Mouse (Mus musculus) ES-Bruce4 (cell line): Measurements from ENCODE around the gene St13. TPM values are rescaled to one million over a fixed set of nuclear protein-coding genes. Genes with fewer than 3 reads are reported as not detected.

Experiments used
- H3K27ac ChIP-seq: 2 replicates; pipeline ENCODE4 v1.5.1; 2012; ENCODE audit warnings: low read length, inconsistent platforms; ENCODE audit not compliant: insufficient read depth
- H3K27me3 ChIP-seq: 2 replicates; pipeline ENCODE4 v1.6.1; 2012; ENCODE audit warnings: mild to moderate bottlenecking, low read length, inconsistent platforms; ENCODE audit not compliant: control insufficient read depth, poor library complexity, insufficient read depth, severe bottlenecking
- H3K36me3 ChIP-seq: 2 replicates; pipeline ENCODE4 v1.6.1; 2012; ENCODE audit warnings: inconsistent platforms, mild to moderate bottlenecking, low read length, moderate library complexity; ENCODE audit not compliant: control insufficient read depth, poor library complexity, insufficient read depth, severe bottlenecking
- H3K4me1 ChIP-seq: one replicate; pipeline ENCODE4 v1.8.1; 2011; ENCODE audit warnings: low read length; ENCODE audit not compliant: control insufficient read depth, insufficient read depth
- H3K4me3 ChIP-seq: 2 replicates; pipeline ENCODE4 v1.5.1; 2011; ENCODE audit warnings: low read depth, mild to moderate bottlenecking, low read length
- H3K9ac ChIP-seq: 2 replicates; pipeline ENCODE4 v1.6.1; 2012; ENCODE audit warnings: low read depth, mild to moderate bottlenecking, inconsistent platforms; ENCODE audit not compliant: poor library complexity, severe bottlenecking
- H3K9me3 ChIP-seq: replicated peaks from 2 replicates; pipeline ENCODE4 v1.6.1; 2012; ENCODE audit warnings: mild to moderate bottlenecking, low read length, inconsistent platforms; ENCODE audit not compliant: control insufficient read depth, poor library complexity, insufficient read depth, severe bottlenecking
- CTCF ChIP-seq: IDR thresholded peaks from one replicate; pipeline ENCODE4 v1.8.1; 2011; ENCODE audit warnings: low read depth, low read length
- EP300 ChIP-seq: IDR thresholded peaks from 2 replicates; pipeline ENCODE4 v1.6.1; 2011; ENCODE audit warnings: low read depth, low read length; ENCODE audit not compliant: insufficient read depth
- POLR2A ChIP-seq: IDR thresholded peaks from one replicate; pipeline ENCODE4 v1.8.1; 2011; ENCODE audit warnings: low read length; ENCODE audit not compliant: insufficient read depth
- polyA plus RNA-seq: library from polyadenylated mRNA; stranded (reverse); fragments of >200 nt; gene quantifications from 2 replicates; pipeline ENCODE4 v1.2.4, GENCODE M21; 2011; ENCODE audit warnings: low read depth; ENCODE audit not compliant: missing spikeins, insufficient read depth, insufficient read length

St13 gene
- polyA plus RNA-seq, 1 experiment: 796 TPM

DNA sequence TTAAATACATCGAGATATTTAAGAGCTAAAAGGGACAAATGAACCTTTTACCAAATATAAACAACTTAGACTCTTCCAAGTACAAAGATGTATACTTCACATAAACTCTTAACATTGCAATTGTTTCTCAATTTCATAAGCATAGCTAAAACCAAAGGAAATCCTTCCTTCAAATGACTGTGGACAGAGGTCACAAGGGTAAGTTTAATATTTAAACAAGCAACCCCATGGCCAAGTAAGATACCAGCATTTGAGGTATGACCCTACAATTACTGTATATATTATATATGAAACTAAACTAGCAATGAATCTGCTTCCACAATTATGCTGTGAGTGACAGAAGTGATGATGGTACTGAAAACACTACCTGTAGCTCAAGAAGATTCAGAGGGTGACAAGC, 35.6 kb downstream of the St13 start:
- no peaks in the 10 kb centered on the region for H3K9me3 ChIP-seq
- no peak overlapping the region for H3K9ac ChIP-seq
- no peaks in the 10 kb centered on the region for H3K4me1 ChIP-seq
- peaks cover 59% of the 10 kb centered on the region for H3K36me3 ChIP-seq
- H3K27me3 ChIP-seq: no peaks in the 10 kb centered on the region
- H3K4me3 ChIP-seq: no peak overlapping the region
- TF ChIP-seq CTCF (no peak), EP300 (no peak), POLR2A (no peak)
- no peak overlapping the region for H3K27ac ChIP-seq

DNA sequence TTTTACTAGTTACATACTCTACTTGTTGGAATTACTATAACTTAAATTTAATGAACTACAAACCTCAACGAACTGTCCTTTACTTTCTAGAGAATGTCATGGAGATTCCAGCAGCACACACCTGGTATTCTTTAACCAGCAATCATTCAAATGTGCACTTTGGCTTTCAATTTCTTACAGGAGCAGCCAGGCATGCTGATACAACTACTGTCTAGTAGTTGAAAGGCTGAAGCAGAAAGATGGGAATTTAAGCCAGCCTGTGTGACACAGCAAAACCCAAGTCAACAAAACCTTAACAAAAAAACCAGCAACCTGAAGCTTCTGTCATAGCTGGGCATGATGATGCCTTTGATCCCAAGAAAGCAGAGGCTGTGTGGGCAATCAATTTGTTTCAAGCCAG, 37.4 kb downstream of the St13 start:
- peak overlapping the region; percentile 48; the same call in 1 of the 2 replicates for H3K27ac ChIP-seq
- H3K27me3 ChIP-seq: no peaks in the 10 kb centered on the region
- peaks cover 46% of the 10 kb centered on the region for H3K36me3 ChIP-seq
- TF ChIP-seq EP300: no peak
- no peak for TF ChIP-seq POLR2A
- TF ChIP-seq CTCF: no peak
- H3K9me3 ChIP-seq: no peaks in the 10 kb centered on the region
- H3K4me1 ChIP-seq: no peaks in the 10 kb centered on the region
- H3K4me3 ChIP-seq: no peak overlapping the region
- no peak overlapping the region for H3K9ac ChIP-seq

DNA sequence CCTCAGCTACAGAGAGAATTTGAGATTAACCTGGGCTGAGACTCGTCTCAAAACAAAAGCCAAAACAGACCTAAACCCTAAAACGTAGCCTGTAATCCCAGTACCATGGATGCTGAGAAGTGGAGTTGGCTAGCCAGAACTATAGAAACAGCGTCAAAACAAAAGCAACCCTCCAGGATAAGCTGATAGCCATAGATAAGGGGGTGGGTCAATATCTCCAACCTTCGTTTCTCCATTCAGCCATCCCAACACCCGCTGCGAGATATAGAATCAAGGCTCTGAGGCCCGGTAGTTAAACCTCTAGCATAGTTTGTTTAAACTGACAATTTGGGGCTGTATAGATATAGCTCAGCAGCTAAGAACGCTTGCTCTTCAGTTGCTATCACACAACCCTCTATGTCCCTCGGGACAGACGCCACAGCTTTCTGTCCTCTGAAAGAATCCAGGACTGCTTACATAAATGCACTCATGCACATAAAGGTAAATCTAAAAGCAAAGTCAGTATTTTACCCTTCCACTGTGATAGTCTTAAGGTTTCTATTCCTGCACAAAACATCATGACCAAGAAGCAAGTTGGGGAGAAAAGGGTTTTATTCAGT, 38.4 kb downstream of the St13 start:
- H3K36me3 ChIP-seq: peaks cover 36% of the 10 kb centered on the region
- peak overlapping the region; percentile 22 for H3K27ac ChIP-seq
- no peak overlapping the region for H3K4me3 ChIP-seq
- peak overlapping the region; percentile 42; the same call in 1 of the 2 replicates for H3K9ac ChIP-seq
- TF ChIP-seq CTCF: no peak
- TF ChIP-seq EP300: no peak
- TF ChIP-seq POLR2A: no peak
- no peaks in the 10 kb centered on the region for H3K9me3 ChIP-seq
- no peaks in the 10 kb centered on the region for H3K4me1 ChIP-seq
- no peaks in the 10 kb centered on the region for H3K27me3 ChIP-seq

DNA sequence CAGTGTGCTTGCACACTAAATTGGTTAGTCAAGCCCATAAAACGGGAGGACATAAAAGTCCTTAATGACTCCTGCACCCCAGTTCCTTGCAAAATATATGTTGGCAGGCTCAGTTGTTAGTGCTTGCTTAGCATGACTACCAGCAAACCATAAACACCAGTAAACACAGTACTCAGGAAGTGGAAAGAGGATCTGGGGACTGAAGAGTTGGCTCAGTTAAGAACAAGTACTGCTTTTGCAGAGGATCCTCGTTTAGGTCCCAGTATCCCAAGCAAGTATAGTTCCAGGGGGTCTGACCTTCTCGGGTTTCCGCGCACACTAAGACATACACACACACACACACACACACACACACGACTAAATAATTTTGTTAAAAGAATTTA, 38.9 kb downstream of the St13 start:
- no peaks in the 10 kb centered on the region for H3K4me1 ChIP-seq
- no peak overlapping the region for H3K4me3 ChIP-seq
- H3K27ac ChIP-seq: peak overlapping the region; percentile 22
- H3K36me3 ChIP-seq: peaks cover 32% of the 10 kb centered on the region
- TF ChIP-seq CTCF: no peak
- TF ChIP-seq POLR2A: no peak
- TF ChIP-seq EP300: no peak
- no peaks in the 10 kb centered on the region for H3K9me3 ChIP-seq
- no peaks in the 10 kb centered on the region for H3K27me3 ChIP-seq
- peak overlapping the region; percentile 42; the same call in 1 of the 2 replicates for H3K9ac ChIP-seq

DNA sequence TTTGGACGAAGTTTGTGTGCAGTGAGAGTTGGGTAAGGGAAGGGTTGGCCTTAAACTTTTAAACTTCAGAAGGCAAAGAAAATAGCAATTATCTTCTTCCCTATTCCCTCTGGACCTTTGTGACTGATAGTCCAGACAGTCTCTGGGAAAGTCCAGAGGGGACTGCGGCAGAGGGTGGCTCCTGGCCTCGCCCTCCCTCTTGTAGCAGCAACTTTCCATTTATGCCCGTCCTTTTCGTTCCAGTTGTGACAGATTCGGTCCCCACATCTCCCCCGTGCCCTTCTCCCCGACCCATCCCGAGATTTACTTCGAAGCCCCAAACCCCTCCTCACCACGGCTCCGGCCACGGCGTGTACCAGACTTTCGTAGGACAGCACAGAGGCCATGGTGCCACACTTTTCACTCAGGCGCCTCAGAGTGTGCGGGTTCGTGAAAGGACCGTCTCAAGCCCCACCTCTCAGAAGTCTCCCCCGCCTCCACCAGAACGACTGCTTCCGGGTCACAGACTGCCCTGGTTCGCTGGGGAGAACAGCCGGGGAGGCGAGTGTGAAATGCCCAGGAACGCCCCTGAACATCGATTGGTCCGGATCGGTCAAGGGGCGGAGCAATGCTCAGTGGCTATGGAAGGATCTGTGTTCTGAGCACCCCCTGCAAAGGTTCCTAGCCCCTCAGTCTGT, 39.4 kb downstream of the St13 start, which contains the start of gene Slc25a17:
Slc25a17 (minus strand) TSS at position 468 of the 677 bp plus-strand sequence.
- Histone ChIP-seq H3K4me3 (peak within 1 kb of the TSS; percentile 98), H3K27me3 (no peaks in the 10 kb centered on the region), H3K27ac (peak within 1 kb of the TSS; percentile 28), H3K9me3 (no peaks in the 10 kb centered on the region), H3K4me1 (no peaks in the 10 kb centered on the region), H3K9ac (peak within 1 kb of the TSS; percentile 69), H3K36me3 (peaks cover 27% of the 10 kb centered on the region)
- peak; percentile 36 for TF ChIP-seq POLR2A
- no peak for TF ChIP-seq CTCF

DNA sequence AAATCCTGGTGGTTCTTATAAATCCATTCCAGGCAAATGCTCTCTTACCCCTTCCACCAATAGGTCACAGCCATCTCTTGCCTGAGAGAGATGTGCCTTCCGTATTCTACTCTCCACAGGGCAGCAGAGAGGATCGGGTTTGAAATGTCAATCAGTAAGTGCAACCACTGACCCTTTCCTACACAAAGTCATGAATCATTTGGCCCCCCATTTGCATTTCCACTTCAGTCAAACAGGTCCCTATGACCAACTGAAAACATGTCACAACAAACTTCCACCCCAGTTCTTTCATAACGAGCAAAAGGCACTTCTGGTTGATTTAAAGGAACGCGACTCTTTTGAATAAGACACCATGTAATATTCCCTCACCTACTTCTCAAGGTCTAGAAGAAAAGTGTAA, 40.5 kb downstream of the St13 start:
- Histone ChIP-seq H3K4me1 (no peaks in the 10 kb centered on the region), H3K9ac (peak overlapping the region; percentile 69; the same call in 1 of the 2 replicates), H3K27ac (no peak overlapping the region), H3K36me3 (peaks cover 16% of the 10 kb centered on the region), H3K27me3 (no peaks in the 10 kb centered on the region), H3K4me3 (no peak overlapping the region), H3K9me3 (no peaks in the 10 kb centered on the region)
- no peak for TF ChIP-seq POLR2A
- no peak for TF ChIP-seq EP300
- TF ChIP-seq CTCF: no peak
